Mouse (Mus musculus) stomach, postnatal 0 days (tissue): ENCODE data around the gene Zfp609. TPM values are rescaled to one million over a fixed set of nuclear protein-coding genes. Genes with fewer than 3 reads are reported as not detected.

Source experiments
- ATAC-seq: fragments of 200-750 bp; cut with Nextera tagmentation; 2 replicates; pipeline ENCODE4 v1.8.0; 2017; ENCODE audit not compliant: low FRiP score, low TSS enrichment
- DNase-seq: peaks from one replicate; pipeline ENCODE4 v3.0.0-alpha.2; 2016; ENCODE audit warnings: low spot score
- H3K27ac ChIP-seq: fragments of 300-500 bp; sonication (generic); replicated peaks from 2 replicates; pipeline ENCODE4 v1.5.1; 2014; ENCODE audit warnings: mild to moderate bottlenecking, control low read depth
- H3K27me3 ChIP-seq: fragments of 300-500 bp; sonication (generic); 2 replicates; pipeline ENCODE4 v1.6.1; 2014; ENCODE audit warnings: low read length; ENCODE audit not compliant: control insufficient read depth, insufficient read depth
- H3K36me3 ChIP-seq: fragments of 300-500 bp; sonication (generic); 2 replicates; pipeline ENCODE4 v1.6.1; 2014; ENCODE audit warnings: low read length, mixed read lengths; ENCODE audit not compliant: control insufficient read depth, insufficient read depth
- H3K4me1 ChIP-seq: fragments of 300-500 bp; sonication (generic); replicated peaks from 2 replicates; pipeline ENCODE4 v1.6.1; 2014; ENCODE audit warnings: antibody characterized with exemption; ENCODE audit not compliant: control insufficient read depth, insufficient read depth
- H3K4me2 ChIP-seq: fragments of 300-500 bp; sonication (generic); replicated peaks from 2 replicates; pipeline ENCODE4 v1.6.1; 2014; ENCODE audit warnings: low read depth, mild to moderate bottlenecking, control low read depth, moderate library complexity
- H3K4me3 ChIP-seq: fragments of 300-500 bp; sonication (generic); 2 replicates; pipeline ENCODE4 v1.5.1; 2014; ENCODE audit warnings: low read depth, low read length, control low read depth
- H3K9ac ChIP-seq: fragments of 300-500 bp; sonication (generic); 2 replicates; pipeline ENCODE4 v1.6.1; 2014; ENCODE audit warnings: mild to moderate bottlenecking, low read length, control low read depth, mixed read lengths
- H3K9me3 ChIP-seq: fragments of 300-500 bp; sonication (generic); 2 replicates; pipeline ENCODE4 v1.6.1; 2016; ENCODE audit warnings: low read length; ENCODE audit not compliant: control insufficient read depth
- CTCF ChIP-seq: IDR thresholded peaks from 2 replicates; pipeline ENCODE4 v1.5.1; 2016; ENCODE audit warnings: antibody characterized with exemption, low read depth, mild to moderate bottlenecking, moderate library complexity
- EP300 ChIP-seq: optimal IDR thresholded peaks from 2 replicates; pipeline ENCODE3; 2016; ENCODE audit warnings: antibody characterized with exemption
- WGBS: fragments of 180-500 bp; shearing (Covaris S2); extraction: QIAGEN DNeasy Blood & Tissue Kit; methylation state at CpG from one replicate; pipeline ENCODE4 v1.1.7; 2014; 5-methylcytosine and 5-hydroxymethylcytosine counted together
- polyA plus RNA-seq: library from polyadenylated mRNA; unstranded; fragments of >200 nt; fragmentation: Nextera tagmentation; extraction: Ambion mirVana; gene quantifications from 2 replicates; pipeline ENCODE4 v1.2.1, GENCODE M21; 2015

Zfp609 gene
- polyA plus RNA-seq, 1 experiment from 2014 or later = 2.4 TPM

DNA sequence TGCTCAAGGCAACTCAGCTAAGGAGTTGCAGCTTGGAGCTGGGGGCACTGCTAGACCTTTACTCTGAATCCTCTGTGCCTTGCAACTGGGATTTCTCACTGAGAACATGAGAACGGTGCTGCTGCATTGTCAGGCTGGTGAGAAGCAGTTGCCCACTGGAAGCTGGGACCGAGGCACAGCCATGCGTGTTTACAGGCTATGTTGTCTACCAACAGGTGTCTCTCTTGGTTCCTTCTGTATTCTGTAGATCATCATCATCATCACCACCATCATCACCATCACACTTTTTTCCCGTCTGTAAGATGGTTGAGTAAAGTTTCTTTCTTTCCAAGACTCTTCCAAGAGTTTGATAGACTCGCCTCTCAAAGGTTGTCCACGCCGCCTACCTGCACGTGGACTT is 159.7 kb downstream of the Zfp609 start, which contains the start of gene Oaz2:
TSS of gene Oaz2 (plus strand) at position 301 of the 400 bp plus-strand sequence.
- DNase-seq (no peak), ATAC-seq (no peak)
- no peaks in the 10 kb centered on the region for H3K27me3 ChIP-seq
- 92% methylated on average over 8 of the region's 8 CpGs for WGBS
- H3K9ac ChIP-seq = no peak within 1 kb of the TSS
- no peaks in the 10 kb centered on the region for H3K4me1 ChIP-seq
- no peaks in the 10 kb centered on the region for H3K36me3 ChIP-seq
- no peak within 1 kb of the TSS for H3K4me3 ChIP-seq
- no peak within 1 kb of the TSS for H3K4me2 ChIP-seq
- no peak for TF ChIP-seq EP300
- no peaks in the 10 kb centered on the region for H3K9me3 ChIP-seq
- no peak within 1 kb of the TSS for H3K27ac ChIP-seq

DNA sequence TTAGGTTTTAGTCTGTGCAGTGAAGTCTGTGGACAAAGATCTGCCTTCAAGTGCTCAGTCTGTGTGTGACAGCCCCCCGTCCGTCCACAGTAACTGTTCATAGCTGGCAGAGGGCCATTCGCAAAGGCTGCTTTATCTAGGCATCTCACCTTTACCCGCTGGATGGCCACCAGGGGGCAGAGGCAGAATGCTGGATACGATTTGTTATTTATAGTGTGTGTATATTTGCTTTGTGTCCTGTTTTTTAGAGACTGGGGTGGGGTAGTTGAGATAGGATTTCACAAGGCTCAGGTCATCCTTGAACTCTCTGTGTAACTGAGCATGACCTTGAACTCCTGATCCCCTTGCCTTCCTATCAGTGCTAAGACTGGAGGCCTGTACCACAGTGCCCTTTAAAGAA is 161.3 kb downstream of the Zfp609 start:
- no peak overlapping the region for H3K27ac ChIP-seq
- H3K4me2 ChIP-seq = no peak overlapping the region
- no peaks in the 10 kb centered on the region for H3K36me3 ChIP-seq
- 10% methylated on average over 5 of the region's 5 CpGs for WGBS
- DNase-seq = peak; percentile 73
- H3K9me3 ChIP-seq = no peaks in the 10 kb centered on the region
- ATAC-seq = peak; percentile 45
- no peak for TF ChIP-seq EP300
- peak; percentile 91 for TF ChIP-seq CTCF
- H3K9ac ChIP-seq = no peak overlapping the region
- H3K27me3 ChIP-seq = no peaks in the 10 kb centered on the region
- no peaks in the 10 kb centered on the region for H3K4me1 ChIP-seq
- H3K4me3 ChIP-seq = no peak overlapping the region

DNA sequence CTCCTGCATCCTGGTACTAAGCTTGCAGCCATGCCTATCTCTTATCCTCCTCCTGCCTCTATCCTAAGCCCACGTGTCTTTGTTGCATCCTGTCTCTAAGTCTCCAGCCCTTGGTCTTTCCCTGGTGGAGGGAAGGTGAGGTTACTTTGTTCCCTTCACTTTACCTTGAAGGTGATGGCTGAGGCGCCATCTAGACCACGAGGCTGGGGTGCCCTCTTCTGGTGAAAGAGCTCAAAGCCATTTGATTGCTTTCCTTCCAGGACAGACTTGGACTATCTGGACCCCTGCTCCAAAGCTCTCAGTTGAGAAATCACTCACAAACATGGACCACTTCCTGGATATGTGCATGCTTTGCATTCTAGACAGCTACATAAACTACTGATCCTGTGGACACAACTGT is 163.2 kb downstream of the Zfp609 start:
- DNase-seq (peak; percentile 73), ATAC-seq (peak; percentile 18; the same call in 1 of the 2 replicates)
- Histone ChIP-seq H3K4me1 (no peaks in the 10 kb centered on the region), H3K27ac (no peak overlapping the region), H3K9me3 (no peaks in the 10 kb centered on the region), H3K4me3 (no peak overlapping the region), H3K4me2 (no peak overlapping the region), H3K9ac (no peak overlapping the region), H3K27me3 (no peaks in the 10 kb centered on the region), H3K36me3 (no peaks in the 10 kb centered on the region)
- no peak for TF ChIP-seq EP300
- peak; percentile 95 for TF ChIP-seq CTCF
- 5% methylated on average over 3 of the region's 3 CpGs for WGBS

DNA sequence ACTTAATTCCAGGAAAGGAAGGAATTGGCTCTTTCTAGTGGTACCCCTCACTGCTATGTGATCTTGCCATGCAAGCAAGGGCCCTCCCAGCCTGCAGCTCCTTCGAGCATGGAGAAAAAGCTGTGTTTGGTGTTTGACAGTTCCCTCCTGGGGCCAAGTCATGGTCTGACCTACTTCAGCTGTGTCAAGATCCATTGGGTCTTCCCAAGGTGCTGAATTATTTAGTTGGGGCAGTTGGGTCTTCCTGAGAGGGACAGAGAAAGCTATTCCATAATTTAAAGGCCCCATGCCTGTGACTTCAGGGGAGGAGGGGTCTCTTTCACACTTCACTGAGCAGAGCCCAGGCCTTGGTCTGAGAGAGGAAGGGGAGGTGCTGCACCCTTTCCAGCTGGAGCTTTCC is 165.9 kb downstream of the Zfp609 start:
- H3K4me1 ChIP-seq = no peaks in the 10 kb centered on the region
- DNase-seq (no peak), ATAC-seq (no peak)
- H3K27ac ChIP-seq = no peak overlapping the region
- TF ChIP-seq CTCF = no peak
- no peak for TF ChIP-seq EP300
- H3K36me3 ChIP-seq = no peaks in the 10 kb centered on the region
- no peak overlapping the region for H3K4me3 ChIP-seq
- no peak overlapping the region for H3K4me2 ChIP-seq
- no peaks in the 10 kb centered on the region for H3K9me3 ChIP-seq
- 75% methylated on average over 1 of the region's 1 CpGs for WGBS
- H3K27me3 ChIP-seq = no peaks in the 10 kb centered on the region
- H3K9ac ChIP-seq = no peak overlapping the region

DNA sequence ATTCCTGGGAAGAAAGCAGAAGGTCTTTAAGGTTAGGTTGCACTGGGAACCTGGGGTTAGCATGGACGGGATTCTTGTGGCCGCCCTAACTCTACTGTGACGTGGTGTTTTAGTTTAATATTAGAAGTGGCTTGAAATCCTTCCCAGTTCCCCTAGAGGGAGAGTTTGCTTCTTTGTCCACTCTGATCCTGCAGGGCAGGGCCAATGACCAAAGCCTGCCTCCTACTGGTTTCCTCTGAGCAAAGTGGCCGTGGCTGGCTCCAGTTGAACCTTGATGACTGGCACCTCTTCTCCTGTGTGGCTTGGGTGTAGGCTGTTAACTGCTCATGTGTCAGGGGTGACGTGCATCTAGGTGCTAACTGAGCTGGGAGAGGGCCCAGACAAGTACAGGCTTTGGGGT is 166.3 kb downstream of the Zfp609 start:
- Histone ChIP-seq H3K4me1 (no peaks in the 10 kb centered on the region), H3K27ac (no peak overlapping the region), H3K9ac (no peak overlapping the region), H3K36me3 (no peaks in the 10 kb centered on the region), H3K9me3 (no peaks in the 10 kb centered on the region), H3K27me3 (no peaks in the 10 kb centered on the region), H3K4me3 (no peak overlapping the region), H3K4me2 (no peak overlapping the region)
- WGBS = 55% methylated on average over 5 of the region's 5 CpGs
- TF ChIP-seq CTCF = peak; percentile 67
- no peak for TF ChIP-seq EP300
- DNase-seq = no peak
- peak; percentile 12; the same call in 1 of the 2 replicates for ATAC-seq

DNA sequence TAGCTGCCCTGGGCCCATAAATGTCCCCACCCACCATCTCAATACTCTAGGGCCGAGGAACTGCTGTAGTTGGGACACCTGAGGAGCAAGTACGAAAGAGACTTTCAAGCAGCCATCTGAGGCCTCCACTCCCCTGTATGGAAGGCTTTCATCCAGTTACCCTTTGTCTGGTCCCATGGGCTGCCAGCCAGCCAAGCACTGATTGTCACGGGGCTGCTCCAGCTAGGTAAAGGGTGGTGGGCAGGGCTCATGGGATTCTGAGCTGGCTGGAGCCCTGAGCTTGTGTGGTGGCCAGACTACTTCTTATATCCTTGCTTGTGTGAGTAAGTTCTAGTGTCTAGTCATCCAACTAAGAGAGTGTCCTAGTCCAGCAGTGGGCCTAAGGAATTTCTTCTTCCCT is 170.1 kb downstream of the Zfp609 start:
- Histone ChIP-seq H3K36me3 (no peaks in the 10 kb centered on the region), H3K9me3 (no peaks in the 10 kb centered on the region), H3K27me3 (no peaks in the 10 kb centered on the region), H3K27ac (no peak overlapping the region), H3K4me2 (no peak overlapping the region), H3K4me3 (no peak overlapping the region), H3K9ac (no peak overlapping the region), H3K4me1 (no peaks in the 10 kb centered on the region)
- WGBS = 76% methylated on average over 3 of the region's 3 CpGs
- TF ChIP-seq EP300 (no peak), CTCF (no peak)
- ATAC-seq = no peak
- no peak for DNase-seq
